Mouse (Mus musculus) MEL (cell line): Measurements from ENCODE around the gene Olfr1443.
"Not testable (repeated sequence)": the region's sequence is repeated elsewhere in the genome, so short reads cannot be mapped to it uniquely, and the experiment has no call there.

ENCODE experiments used
- KAT2A ChIP-seq: conservative IDR thresholded peaks from 2 replicates; pipeline ENCODE4 v1.6.1; 2012; ENCODE audit warnings: low read depth, low read length, improper control_type of control experiment, inconsistent platforms
- POLR2A ChIP-seq, 2 experiments: IDR thresholded peaks; 2 replicates each; pipeline ENCODE4 v1.6.1; 2011 to 2012; ENCODE audit warnings: low read length in 2 of 2, mild to moderate bottlenecking in 2 of 2, control low read depth in 1 of 2, improper control_type of control experiment in 1 of 2, low read depth in 1 of 2, moderate library complexity in 1 of 2; ENCODE audit not compliant: control insufficient read depth in 1 of 2, insufficient read depth in 1 of 2, poor library complexity in 1 of 2

- TF ChIP-seq KAT2A; POLR2A (IDR thresholded peaks at IDR 0.05; ENCODE audit: control insufficient read depth in 1 of 2, insufficient read depth in 1 of 2, low read depth in 1 of 2, low read length in 2 of 2, poor library complexity in 1 of 2): not testable (repeated sequence)
These were observed 43.7 kb downstream of the Olfr1443 start for GRCm38 (mm10) chr19:12721596-12721995.
